Comparison of ENCODE assay signal across 8 mouse cellular contexts in genomic region chr8:57791309-57791721, GRCm38 (mm10).
DNase-seq lines count a peak whose midpoint lies in the region; ATAC-seq and TF ChIP-seq lines count a peak whose summit lies in the region.

No protein-coding gene starts in this region.

- H3K79me2 ChIP-seq in MEL (ENCODE audit: control insufficient read depth, insufficient read depth, low read length, poor library complexity): no peaks in the 10 kb centered on the region

- no peaks in the 10 kb centered on the region for H3K36me3 ChIP-seq in heart, embryonic 10.5 days
- no peaks in the 10 kb centered on the region for H3K36me3 ChIP-seq in MEL (ENCODE audit: control insufficient read depth in 1 of 2, insufficient read depth in 2 of 2, low read length in 2 of 2)
- H3K36me3 ChIP-seq in embryonic facial prominence, embryonic 14.5 days (ENCODE audit: control insufficient read depth, insufficient read depth, low read length): no peaks in the 10 kb centered on the region

- H3K4me1 ChIP-seq in heart, embryonic 10.5 days: 0 out of 2 replicates have a peak, but pooled peaks cover 6% of the 10 kb centered on the region
- no peaks in the 10 kb centered on the region; a peak in 1 of 4 replicates for H3K4me1 ChIP-seq in MEL (ENCODE audit: control insufficient read depth in 1 of 2, insufficient read depth in 2 of 2, low read length in 2 of 2)
- no peaks in the 10 kb centered on the region for H3K4me1 ChIP-seq in embryonic facial prominence, embryonic 14.5 days (ENCODE audit: control insufficient read depth, insufficient read depth, low read length)

- H3K9me3 ChIP-seq in heart, embryonic 10.5 days: no peaks in the 10 kb centered on the region
- no peaks in the 10 kb centered on the region for H3K9me3 ChIP-seq in MEL (replicated peaks; ENCODE audit: insufficient read depth, low read length)
- no peaks in the 10 kb centered on the region for H3K9me3 ChIP-seq in embryonic facial prominence, embryonic 14.5 days (ENCODE audit: control insufficient read depth, low read length)

- DNase-seq in heart, adult 18-20 months: peak; percentile 27 to 57
- DNase-seq in heart, embryonic 10.5 days (ENCODE audit: low spot score): no peak
- peak; percentile 11 for DNase-seq in 3134 (ENCODE audit: extremely low read depth, insufficient read length, low spot score)
- DNase-seq in MEL (ENCODE audit: low read depth, low spot score): peak; percentile 55
- peak; percentile 73 for DNase-seq in embryonic facial prominence, embryonic 14.5 days (ENCODE audit: low spot score)
- peak; percentile 32 to 34 for DNase-seq in kidney, adult 8-10 months
- DNase-seq in retina, embryonic 14.5 days (ENCODE audit: low spot score): peak; percentile 68
- DNase-seq in right cerebral cortex, postnatal 36 days (ENCODE audit: low spot score in 2 of 2): no peak

- H3K27ac ChIP-seq in heart, embryonic 10.5 days: no peak overlapping the region
- no peak overlapping the region for H3K27ac ChIP-seq in MEL (ENCODE audit: control insufficient read depth, low read depth, low read length)
- H3K27ac ChIP-seq in embryonic facial prominence, embryonic 14.5 days (replicated peaks; ENCODE audit: low read depth, low read length): no peak overlapping the region

- peak; percentile 44; the same call in 1 of the 2 replicates for ATAC-seq in embryonic facial prominence, embryonic 14.5 days (ENCODE audit: low read depth)

- H3K4me3 ChIP-seq in heart, embryonic 10.5 days: no peak overlapping the region
- no peak overlapping the region for H3K4me3 ChIP-seq in MEL (ENCODE audit: control insufficient read depth in 1 of 2, insufficient read depth in 1 of 2, low read depth in 2 of 2, low read length in 2 of 2)
- no peak overlapping the region for H3K4me3 ChIP-seq in embryonic facial prominence, embryonic 14.5 days (ENCODE audit: low read depth, low read length)

- 32% methylated on average over 5 of the region's 5 CpGs for WGBS in heart, embryonic 10.5 days
- WGBS in embryonic facial prominence, embryonic 14.5 days: 31% methylated on average over 5 of the region's 5 CpGs

- TF ChIP-seq CTCF in MEL (IDR thresholded peaks at IDR 0.05 in 2 of 3, conservative IDR thresholded peaks at IDR 0.05 in 1 of 3; ENCODE audit: control insufficient read depth in 1 of 3, insufficient read depth in 1 of 3, low read depth in 2 of 3, low read length in 3 of 3, poor library complexity in 1 of 3, severe bottlenecking in 1 of 3): peak; percentile 30 to 82 (median 32); a peak in 4 of 6 replicates

- H3K9ac ChIP-seq in MEL (ENCODE audit: control insufficient read depth, low read depth, low read length, poor library complexity, severe bottlenecking): no peak overlapping the region
- H3K9ac ChIP-seq in embryonic facial prominence, embryonic 14.5 days (ENCODE audit: low read depth, low read length): no peak overlapping the region

- TF ChIP-seq POLR2A in MEL (IDR thresholded peaks at IDR 0.05; ENCODE audit: control insufficient read depth in 1 of 2, insufficient read depth in 1 of 2, low read depth in 1 of 2, low read length in 2 of 2, poor library complexity in 1 of 2): no peak

- TF ChIP-seq RAD21 in MEL (IDR thresholded peaks at IDR 0.05; ENCODE audit: low read depth, low read length): peak; percentile 90

- no peak for TF ChIP-seq EP300 in MEL (IDR thresholded peaks at IDR 0.05; ENCODE audit: low read depth in 1 of 2, low read length in 2 of 2)

- no peak overlapping the region for H3K4me2 ChIP-seq in embryonic facial prominence, embryonic 14.5 days (ENCODE audit: low read depth, low read length)

- H3K27me3 ChIP-seq in heart, embryonic 10.5 days (ENCODE audit: insufficient read depth, poor library complexity, severe bottlenecking): peaks cover 12% of the 10 kb centered on the region; the same call in 1 of the 2 replicates
- H3K27me3 ChIP-seq in MEL (ENCODE audit: control insufficient read depth in 1 of 2, insufficient read depth in 2 of 2, low read length in 2 of 2): no peaks in the 10 kb centered on the region
- H3K27me3 ChIP-seq in embryonic facial prominence, embryonic 14.5 days (replicated peaks; ENCODE audit: control insufficient read depth, insufficient read depth, low read length): no peaks in the 10 kb centered on the region

TF ChIP-seq in MEL, 35 proteins besides CTCF, POLR2A, EP300 and RAD21:
- TF ChIP-seq CHD2 (IDR thresholded peaks at IDR 0.05; ENCODE audit: low read length) (no peak), USF1 (IDR thresholded peaks at IDR 0.05; ENCODE audit: low read depth, low read length) (no peak), POLR2AphosphoS5 (IDR thresholded peaks at IDR 0.05; ENCODE audit: borderline replicate concordance, low read depth, low read length) (no peak), TCF12 (IDR thresholded peaks at IDR 0.05; ENCODE audit: low read depth, low read length) (no peak), ZKSCAN1 (IDR thresholded peaks at IDR 0.05; ENCODE audit: low read depth, low read length) (no peak), HCFC1 (IDR thresholded peaks at IDR 0.05; ENCODE audit: low read depth, low read length) (no peak), ZC3H11A (IDR thresholded peaks at IDR 0.05; ENCODE audit: low read depth, low read length) (peak; percentile 96), GABPA (IDR thresholded peaks at IDR 0.05; ENCODE audit: low read depth, low read length) (no peak), MYC (IDR thresholded peaks at IDR 0.05; ENCODE audit: low read depth, low read length) (no peak), MAZ (IDR thresholded peaks at IDR 0.05; ENCODE audit: low read depth, low read length) (no peak), ETS1 (IDR thresholded peaks at IDR 0.05; ENCODE audit: low read depth, low read length) (no peak), ELF1 (IDR thresholded peaks at IDR 0.05; ENCODE audit: low read depth, low read length) (no peak), SMC3 (IDR thresholded peaks at IDR 0.05; ENCODE audit: low read depth, low read length) (peak; percentile 95), TBP (IDR thresholded peaks at IDR 0.05; ENCODE audit: low read depth, low read length) (no peak)
TF ChIP-seq in MEL: peak in this region for 2.

Comparison
In these comparisons a context has a peak if more than half of its experiments do, and no peak if none do; other contexts are left out.
1. DNase-seq: peak in heart, adult 18-20 months (2 of 2), 3134 (single experiment), MEL (single experiment), embryonic facial prominence, embryonic 14.5 days (single experiment), kidney, adult 8-10 months (2 of 2) and retina, embryonic 14.5 days (single experiment); none in heart, embryonic 10.5 days (single experiment) and right cerebral cortex, postnatal 36 days (0 of 2).